Mouse (Mus musculus) heart, embryonic 16.5 days (tissue): ENCODE measurements around the gene Cd9. TPM values are rescaled to one million over a fixed set of nuclear protein-coding genes. Genes with fewer than 3 reads are reported as not detected.

Experiments
- ATAC-seq: fragments of 200-750 bp; cut with Nextera tagmentation; replicated peaks from 2 replicates; pipeline ENCODE4 v1.8.0; 2017; ENCODE audit warnings: moderate number of reproducible peaks; ENCODE audit not compliant: insufficient read depth, low FRiP score; ENCODE audit errors: extremely low read depth
- H3K27ac ChIP-seq: fragments of 300-500 bp; sonication (generic); 2 replicates; pipeline ENCODE4 v1.5.1; 2014; ENCODE audit warnings: mild to moderate bottlenecking, low read length, control low read depth, moderate library complexity
- H3K27me3 ChIP-seq: fragments of 300-500 bp; sonication (generic); 2 replicates; pipeline ENCODE4 v1.6.1; 2014; ENCODE audit warnings: low read length, mixed read lengths; ENCODE audit not compliant: control insufficient read depth, insufficient read depth
- H3K36me3 ChIP-seq: fragments of 300-500 bp; sonication (generic); 2 replicates; pipeline ENCODE4 v1.6.1; 2014; ENCODE audit not compliant: control insufficient read depth, insufficient read depth
- H3K4me1 ChIP-seq: fragments of 300-500 bp; sonication (generic); 2 replicates; pipeline ENCODE4 v1.6.1; 2014; ENCODE audit warnings: low read length, mixed read lengths; ENCODE audit not compliant: control insufficient read depth, insufficient read depth
- H3K4me2 ChIP-seq: fragments of 300-500 bp; sonication (generic); 2 replicates; pipeline ENCODE4 v1.6.1; 2014; ENCODE audit warnings: low read depth, mild to moderate bottlenecking, control low read depth, low read length
- H3K4me3 ChIP-seq: fragments of 300-500 bp; sonication (generic); 2 replicates; pipeline ENCODE4 v1.5.1; 2014; ENCODE audit warnings: mild to moderate bottlenecking, control low read depth, low read length
- H3K9ac ChIP-seq: fragments of 300-500 bp; sonication (generic); 2 replicates; pipeline ENCODE4 v1.6.1; 2014; ENCODE audit warnings: low read length, control low read depth
- H3K9me3 ChIP-seq: fragments of 300-500 bp; sonication (generic); replicated peaks from 2 replicates; pipeline ENCODE4 v1.6.1; 2016; ENCODE audit warnings: low read length; ENCODE audit not compliant: control insufficient read depth
- WGBS: fragments of 180-500 bp; shearing (Covaris S2); extraction: QIAGEN DNeasy Blood & Tissue Kit; methylation state at CpG from one replicate; pipeline ENCODE4 v1.1.7; 2014; 5-methylcytosine and 5-hydroxymethylcytosine counted together
- polyA plus RNA-seq: library from polyadenylated mRNA; unstranded; fragments of >200 nt; fragmentation: Nextera tagmentation; extraction: Ambion mirVana; gene quantifications from 2 replicates; pipeline ENCODE4 v1.2.1, GENCODE M21; 2015

Gene Cd9
- polyA plus RNA-seq, 1 experiment from 2014 or later, result 94.4 TPM

- H3K4me1 ChIP-seq, result peaks cover 37% of the 10 kb centered on the region
- H3K27me3 ChIP-seq, result no peaks in the 10 kb centered on the region
- no peaks in the 10 kb centered on the region for H3K36me3 ChIP-seq
- 51% methylated on average over 9 of the region's 9 CpGs for WGBS
- no peak overlapping the region for H3K4me2 ChIP-seq
- no peak for ATAC-seq
- H3K4me3 ChIP-seq, result no peak overlapping the region
- no peak overlapping the region for H3K9ac ChIP-seq
- H3K27ac ChIP-seq, result no peak overlapping the region
- no peaks in the 10 kb centered on the region for H3K9me3 ChIP-seq
Observed at GRCm38 (mm10) chr6:125473321-125473721, 21.3 kb downstream of the Cd9 start.

GRCm38 (mm10) chr6:125471921-125472320 is 22.7 kb downstream of the Cd9 start:
- H3K36me3 ChIP-seq, result no peaks in the 10 kb centered on the region
- 61% methylated on average over 4 of the region's 4 CpGs for WGBS
- no peak overlapping the region for H3K9ac ChIP-seq
- ATAC-seq, result no peak
- H3K4me3 ChIP-seq, result no peak overlapping the region
- peak overlapping the region; percentile 47; the same call in 1 of the 2 replicates for H3K27ac ChIP-seq
- no peaks in the 10 kb centered on the region for H3K27me3 ChIP-seq
- no peaks in the 10 kb centered on the region for H3K9me3 ChIP-seq
- no peak overlapping the region for H3K4me2 ChIP-seq
- H3K4me1 ChIP-seq, result peaks cover 42% of the 10 kb centered on the region

GRCm38 (mm10) chr6:125471326-125471725 is 23.3 kb downstream of the Cd9 start:
- Histone ChIP-seq H3K4me1 (peaks cover 39% of the 10 kb centered on the region), H3K4me2 (no peak overlapping the region), H3K27me3 (no peaks in the 10 kb centered on the region), H3K36me3 (no peaks in the 10 kb centered on the region), H3K9ac (0 out of 2 replicates have a peak overlapping the region, but pooled peaks have one; percentile 5), H3K9me3 (no peaks in the 10 kb centered on the region), H3K4me3 (no peak overlapping the region), H3K27ac (peak overlapping the region; percentile 47; the same call in 1 of the 2 replicates)
- WGBS, result 39% methylated on average over 7 of the region's 7 CpGs
- no peak for ATAC-seq

- H3K9me3 ChIP-seq, result no peaks in the 10 kb centered on the region
- H3K27me3 ChIP-seq, result no peaks in the 10 kb centered on the region
- WGBS, result 72% methylated on average over 5 of the region's 5 CpGs
- H3K4me3 ChIP-seq, result no peak overlapping the region
- no peak overlapping the region for H3K9ac ChIP-seq
- ATAC-seq, result no peak
- H3K4me1 ChIP-seq, result peaks cover 39% of the 10 kb centered on the region
- no peak overlapping the region for H3K27ac ChIP-seq
- H3K4me2 ChIP-seq, result no peak overlapping the region
- no peaks in the 10 kb centered on the region for H3K36me3 ChIP-seq
Observed at GRCm38 (mm10) chr6:125470616-125471015, 24.0 kb downstream of the Cd9 start.

GRCm38 (mm10) chr6:125469222-125469621 is 25.4 kb downstream of the Cd9 start:
- 54% methylated on average over 4 of the region's 4 CpGs for WGBS
- no peaks in the 10 kb centered on the region for H3K27me3 ChIP-seq

GRCm38 (mm10) chr6:125468179-125468960 is 26.2 kb downstream of the Cd9 start:
- H3K4me1 ChIP-seq, result peaks cover 32% of the 10 kb centered on the region
- no peak overlapping the region for H3K9ac ChIP-seq
- no peak overlapping the region for H3K4me3 ChIP-seq
- peak overlapping the region; percentile 58 for H3K27ac ChIP-seq
- H3K36me3 ChIP-seq, result 0 out of 2 replicates have a peak, but pooled peaks cover 2% of the 10 kb centered on the region
- H3K27me3 ChIP-seq, result no peaks in the 10 kb centered on the region
- WGBS, result 64% methylated on average over 21 of the region's 21 CpGs
- no peak overlapping the region for H3K4me2 ChIP-seq
- H3K9me3 ChIP-seq, result no peaks in the 10 kb centered on the region
- no peak for ATAC-seq

More at GRCm38 (mm10) chr6:125469222-125469621, 25.4 kb downstream of the Cd9 start:
- H3K27ac ChIP-seq, result no peak overlapping the region
- no peak overlapping the region for H3K9ac ChIP-seq
- H3K4me1 ChIP-seq, result peaks cover 36% of the 10 kb centered on the region
- H3K36me3 ChIP-seq, result no peaks in the 10 kb centered on the region
- no peak overlapping the region for H3K4me2 ChIP-seq
- ATAC-seq, result no peak
- no peak overlapping the region for H3K4me3 ChIP-seq
- no peaks in the 10 kb centered on the region for H3K9me3 ChIP-seq

- Histone ChIP-seq H3K4me1 (peaks cover 30% of the 10 kb centered on the region), H3K36me3 (0 out of 2 replicates have a peak, but pooled peaks cover 6% of the 10 kb centered on the region), H3K9ac (no peak overlapping the region), H3K27me3 (no peaks in the 10 kb centered on the region), H3K9me3 (no peaks in the 10 kb centered on the region), H3K4me3 (no peak overlapping the region), H3K4me2 (no peak overlapping the region), H3K27ac (no peak overlapping the region; the same call in 1 of the 2 replicates)
- 72% methylated on average over 16 of the region's 16 CpGs for WGBS
- 0 out of 2 replicates have a peak, but pooled peaks have one; percentile 29 for ATAC-seq
Observed at GRCm38 (mm10) chr6:125467301-125467715, 27.3 kb downstream of the Cd9 start.

- Histone ChIP-seq H3K9ac (no peak overlapping the region), H3K4me3 (no peak overlapping the region), H3K4me2 (no peak overlapping the region), H3K4me1 (0 out of 2 replicates have a peak, but pooled peaks cover under 1% of the 10 kb centered on the region), H3K27me3 (no peaks in the 10 kb centered on the region), H3K9me3 (no peaks in the 10 kb centered on the region), H3K36me3 (peaks cover 6% of the 10 kb centered on the region; the same call in 1 of the 2 replicates), H3K27ac (no peak overlapping the region)
- 91% methylated on average over 7 of the region's 7 CpGs for WGBS
- ATAC-seq, result no peak
Observed at GRCm38 (mm10) chr6:125462312-125462711, 32.3 kb downstream of the Cd9 start.

- no peak for ATAC-seq
- WGBS, result 63% methylated on average over 8 of the region's 8 CpGs
- no peak overlapping the region for H3K27ac ChIP-seq
Observed at GRCm38 (mm10) chr6:125461788-125462187, 32.8 kb downstream of the Cd9 start.

More at GRCm38 (mm10) chr6:125461788-125462187, 32.8 kb downstream of the Cd9 start:
- H3K9ac ChIP-seq, result no peak overlapping the region
- H3K27me3 ChIP-seq, result no peaks in the 10 kb centered on the region
- H3K4me1 ChIP-seq, result no peaks in the 10 kb centered on the region
- H3K9me3 ChIP-seq, result no peaks in the 10 kb centered on the region
- H3K4me3 ChIP-seq, result no peak overlapping the region
- peaks cover 6% of the 10 kb centered on the region; the same call in 1 of the 2 replicates for H3K36me3 ChIP-seq
- H3K4me2 ChIP-seq, result no peak overlapping the region
